Mouse (Mus musculus) megakaryocyte, adult 5-6 weeks (primary cell): ENCODE measurements around the gene Abhd8. TPM values are rescaled to one million over a fixed set of nuclear protein-coding genes. Genes with fewer than 3 reads are reported as not detected.
A peak's percentile ranks its signal among the peaks of the same experiment; 100 is the strongest.

Experiments
- ATAC-seq: 2 replicates; pipeline ENCODE4 v1.8.0; 2016; ENCODE audit warnings: mild to moderate bottlenecking, inconsistent platforms; ENCODE audit not compliant: poor library complexity, severe bottlenecking
- total RNA-seq, 2 experiments: library from RNA; stranded (forward) in 1 of 2; stranded (reverse) in 1 of 2; fragments of 153-499, 151-499 nt in 1 of 2; fragments of 221-1000, 200-1000 nt in 1 of 2; gene quantifications; 2 replicates each; pipeline versions ENCODE4 v1.2.3 to v1.2.4; 2015 to 2017

Gene Abhd8
- total RNA-seq (2015) (2.4 and 3.1 TPM in 2 replicates), total RNA-seq (2017) (5.8 and 7.4 TPM in 2 replicates)

GRCm38 (mm10) chr8:71463188-71464033, at the start of gene Abhd8:
TSS of gene Abhd8 (minus strand) at chr8:71463655.
- peak; percentile 73 for ATAC-seq

- ATAC-seq = peak; percentile 54
These were observed 48.2 kb upstream of the Abhd8 start, which contains the start of gene Plvap for GRCm38 (mm10) chr8:71511644-71512043. TSS of gene Plvap (minus strand) at chr8:71511752.

- ATAC-seq = no peak
These were observed 45.9 kb upstream of the Abhd8 start for GRCm38 (mm10) chr8:71509316-71509715.

GRCm38 (mm10) chr8:71507589-71508104, 44.2 kb upstream of the Abhd8 start:
- no peak for ATAC-seq

- ATAC-seq = no peak
These were observed 42.5 kb upstream of the Abhd8 start for GRCm38 (mm10) chr8:71505979-71506378.

GRCm38 (mm10) chr8:71505326-71505725, 41.9 kb upstream of the Abhd8 start:
- ATAC-seq = no peak

- ATAC-seq = no peak
These were observed 40.9 kb upstream of the Abhd8 start for GRCm38 (mm10) chr8:71504349-71504748.

GRCm38 (mm10) chr8:71498816-71499690, 35.6 kb upstream of the Abhd8 start:
- ATAC-seq = no peak

GRCm38 (mm10) chr8:71497881-71498501, 34.5 kb upstream of the Abhd8 start:
- no peak for ATAC-seq

GRCm38 (mm10) chr8:71497077-71497645, 33.7 kb upstream of the Abhd8 start:
- ATAC-seq = no peak

GRCm38 (mm10) chr8:71496481-71496880, 33.0 kb upstream of the Abhd8 start:
- no peak for ATAC-seq

GRCm38 (mm10) chr8:71495811-71496210, 32.4 kb upstream of the Abhd8 start:
- ATAC-seq = no peak

GRCm38 (mm10) chr8:71495039-71495438, 31.6 kb upstream of the Abhd8 start:
- peak; percentile 100 for ATAC-seq

- peak; percentile 90 for ATAC-seq
These were observed 25.0 kb upstream of the Abhd8 start for GRCm38 (mm10) chr8:71488454-71488853.

GRCm38 (mm10) chr8:71487691-71488445, 24.4 kb upstream of the Abhd8 start, which contains the start of gene Gtpbp3:
TSS of gene Gtpbp3 (plus strand) at chr8:71488103.
- peak; percentile 55 for ATAC-seq

- no peak for ATAC-seq
These were observed 22.7 kb upstream of the Abhd8 start for GRCm38 (mm10) chr8:71486136-71486529.

GRCm38 (mm10) chr8:71485142-71486135, 22.0 kb upstream of the Abhd8 start, which contains the start of gene Ano8:
TSS of gene Ano8 (minus strand) at chr8:71485963.
- ATAC-seq = peak; percentile 56

GRCm38 (mm10) chr8:71484736-71485135, 21.3 kb upstream of the Abhd8 start:
- no peak for ATAC-seq
